Mouse (Mus musculus): ENCODE data around the gene Ankrd13a. TPM values are rescaled to one million over a fixed set of nuclear protein-coding genes. Genes with fewer than 3 reads are reported as not detected.

Gene Ankrd13a
- polyA plus RNA-seq, 1 experiment = 92.1 TPM

DNA sequence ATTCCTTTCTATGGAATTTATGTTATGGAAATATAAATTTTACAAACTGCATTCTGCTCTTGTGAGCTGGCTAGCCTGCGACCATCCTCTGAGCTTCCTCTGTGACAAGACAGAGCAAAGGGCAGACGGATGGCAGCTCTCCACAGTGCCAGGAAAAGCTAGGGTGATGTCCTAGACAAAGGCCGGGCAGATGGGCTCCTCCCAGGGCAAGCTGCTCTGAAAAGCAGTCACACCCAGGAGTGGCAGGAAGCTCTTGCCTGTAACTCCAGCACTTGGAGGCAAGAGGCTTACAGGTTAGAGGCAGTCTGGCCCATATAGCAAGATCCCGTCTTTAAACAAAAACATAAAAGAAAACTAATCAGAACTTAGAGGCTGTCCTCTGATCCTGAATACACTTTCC, 20.1 kb downstream of the Ankrd13a start:
- 44% methylated on average over 4 of the region's 4 CpGs for WGBS
- Histone ChIP-seq H3K4me1 (ENCODE audit: control insufficient read depth, insufficient read depth, low read length) (peaks cover 21% of the 10 kb centered on the region), H3K4me3 (replicated peaks; ENCODE audit: extremely low read depth, low read depth, low read length) (no peak overlapping the region)
- DNase-seq = no peak
- no peak for TF ChIP-seq CTCF (IDR thresholded peaks at IDR 0.05; ENCODE audit: insufficient read depth, low read length)
- no peak for TF ChIP-seq POLR2A (IDR thresholded peaks at IDR 0.05; ENCODE audit: borderline replicate concordance, extremely low read depth, low read depth, low read length)

DNA sequence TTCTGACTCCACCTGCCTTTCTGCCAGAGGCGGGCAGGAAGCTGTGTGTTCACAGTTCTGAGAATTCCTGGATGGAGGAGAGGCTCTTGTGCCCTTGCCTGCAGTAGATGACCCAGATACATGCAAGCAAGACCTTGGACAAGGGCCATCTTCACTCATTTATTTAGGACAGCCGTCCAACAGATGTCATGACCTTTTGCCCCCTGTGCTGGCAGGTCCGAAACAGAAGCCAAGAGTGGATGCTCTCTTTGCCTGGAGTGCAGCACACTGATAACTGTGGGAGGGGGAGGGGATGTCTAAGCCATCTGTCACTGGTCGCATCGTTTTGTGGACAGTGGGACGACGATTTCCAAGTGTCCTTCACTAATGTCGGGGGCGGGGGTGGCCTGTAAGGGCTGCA, 20.8 kb downstream of the Ankrd13a start:
- no peak overlapping the region for H3K4me3 ChIP-seq (replicated peaks; ENCODE audit: extremely low read depth, low read depth, low read length)
- no peak for DNase-seq
- 40% methylated on average over 9 of the region's 9 CpGs for WGBS
- TF ChIP-seq CTCF (IDR thresholded peaks at IDR 0.05; ENCODE audit: insufficient read depth, low read length) = no peak
- no peak for TF ChIP-seq POLR2A (IDR thresholded peaks at IDR 0.05; ENCODE audit: borderline replicate concordance, extremely low read depth, low read depth, low read length)
- H3K4me1 ChIP-seq (ENCODE audit: control insufficient read depth, insufficient read depth, low read length) = peaks cover 21% of the 10 kb centered on the region

DNA sequence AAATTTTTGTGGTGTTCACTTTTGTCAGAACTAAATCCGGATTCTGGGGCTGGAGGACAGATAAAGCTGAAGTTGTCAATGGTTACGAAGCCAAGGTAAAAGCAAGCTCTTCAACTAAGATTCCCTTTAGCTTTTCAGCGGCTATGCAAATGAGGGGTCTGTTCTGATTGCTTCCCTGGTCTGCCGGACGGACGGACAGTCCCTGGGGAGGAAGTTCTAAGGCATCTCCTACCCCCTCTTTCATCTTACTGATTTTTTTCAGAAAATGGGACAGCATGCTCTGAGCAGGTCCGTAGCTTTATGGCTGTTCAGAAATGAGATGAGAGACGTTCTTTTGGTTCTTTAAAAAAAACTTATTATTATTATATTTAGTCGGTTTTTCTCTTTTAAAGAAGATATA, 21.2 kb downstream of the Ankrd13a start:
- no peak for DNase-seq
- Histone ChIP-seq H3K4me1 (ENCODE audit: control insufficient read depth, insufficient read depth, low read length) (peaks cover 21% of the 10 kb centered on the region), H3K4me3 (replicated peaks; ENCODE audit: extremely low read depth, low read depth, low read length) (no peak overlapping the region)
- 76% methylated on average over 9 of the region's 9 CpGs for WGBS
- TF ChIP-seq POLR2A (IDR thresholded peaks at IDR 0.05; ENCODE audit: borderline replicate concordance, extremely low read depth, low read depth, low read length) (no peak), CTCF (IDR thresholded peaks at IDR 0.05; ENCODE audit: insufficient read depth, low read length) (no peak)

DNA sequence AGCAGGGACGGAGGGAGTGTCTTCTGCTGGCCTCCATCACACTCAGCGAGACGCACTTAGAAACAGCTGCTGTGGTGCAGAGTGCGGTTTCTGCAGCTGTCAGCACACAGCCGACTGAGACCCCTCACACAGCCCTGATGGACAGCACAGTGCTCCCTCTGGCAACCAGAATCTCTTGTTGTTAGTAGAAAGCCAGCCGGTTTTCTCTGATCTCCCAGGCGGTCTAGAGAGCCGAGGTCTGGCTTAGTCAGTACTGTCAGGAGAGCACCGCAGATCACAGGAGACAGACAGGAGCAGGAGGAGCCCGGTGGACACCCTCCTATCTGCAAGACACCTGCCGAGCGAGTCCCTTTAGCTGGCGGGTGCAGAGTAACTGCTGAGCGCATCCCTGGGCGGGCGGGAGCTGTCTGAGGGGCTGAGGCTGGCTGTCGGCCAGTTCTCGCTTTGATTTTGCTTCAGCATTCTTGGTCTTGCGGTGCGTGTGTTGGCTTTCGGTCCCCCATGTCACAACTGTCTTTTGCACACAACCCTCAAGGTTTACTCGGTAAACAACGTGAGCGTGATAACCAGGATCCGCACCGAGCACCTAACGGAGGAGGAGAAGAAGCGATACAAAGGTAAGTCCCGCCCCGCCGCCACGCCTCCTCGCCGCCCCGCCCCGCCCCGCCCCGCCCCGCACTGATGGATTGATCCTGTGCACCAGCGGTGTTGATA, 22.0 kb downstream of the Ankrd13a start:
- Histone ChIP-seq H3K4me3 (replicated peaks; ENCODE audit: extremely low read depth, low read depth, low read length) (peak overlapping the region; percentile 47), H3K4me1 (ENCODE audit: control insufficient read depth, insufficient read depth, low read length) (peaks cover 21% of the 10 kb centered on the region)
- TF ChIP-seq POLR2A (IDR thresholded peaks at IDR 0.05; ENCODE audit: borderline replicate concordance, extremely low read depth, low read depth, low read length) (no peak), CTCF (IDR thresholded peaks at IDR 0.05; ENCODE audit: insufficient read depth, low read length) (no peak)
- WGBS = 64% methylated on average over 40 of the region's 40 CpGs
- no peak for DNase-seq

DNA sequence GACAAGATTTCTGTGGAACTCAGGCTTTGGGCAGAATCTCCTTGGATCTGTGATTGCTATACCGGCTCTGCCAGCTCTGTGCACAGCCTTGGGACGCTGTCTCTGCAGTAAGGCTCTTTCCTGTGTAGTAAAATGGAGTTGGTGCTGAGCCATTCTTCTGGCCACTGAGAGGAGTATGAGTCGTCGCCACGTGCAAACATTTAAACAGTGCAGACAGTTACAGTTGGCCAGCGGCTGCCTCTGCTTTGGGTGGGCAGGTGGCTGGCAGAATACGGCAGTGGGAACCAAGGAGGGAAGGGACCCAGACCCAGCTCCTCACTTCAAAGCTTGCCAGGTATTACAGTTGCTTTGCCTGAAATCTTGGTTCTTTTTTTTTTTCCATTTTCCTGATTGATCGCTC, 22.8 kb downstream of the Ankrd13a start:
- 77% methylated on average over 8 of the region's 8 CpGs for WGBS
- TF ChIP-seq POLR2A (IDR thresholded peaks at IDR 0.05; ENCODE audit: borderline replicate concordance, extremely low read depth, low read depth, low read length) (no peak), CTCF (IDR thresholded peaks at IDR 0.05; ENCODE audit: insufficient read depth, low read length) (no peak)

DNA sequence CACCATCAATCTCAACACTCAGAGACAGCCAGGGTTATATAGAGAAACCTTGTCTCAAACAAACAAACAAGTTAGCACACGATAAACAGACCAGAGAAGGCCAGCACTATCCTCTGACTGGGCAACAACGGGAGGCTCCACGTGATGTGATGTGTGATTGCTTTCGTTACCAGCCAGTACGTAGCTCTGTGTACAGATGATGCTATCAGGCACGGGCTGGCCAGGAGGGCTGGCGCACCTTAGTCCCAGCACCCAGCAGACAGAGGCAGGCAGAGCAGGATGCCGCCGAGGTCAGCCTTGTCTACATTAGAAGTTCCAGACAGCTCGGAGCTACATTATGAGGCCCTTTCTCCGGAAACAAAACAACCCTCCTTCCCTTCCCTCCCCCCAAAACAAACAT, 25.4 kb downstream of the Ankrd13a start:
- TF ChIP-seq CTCF (IDR thresholded peaks at IDR 0.05; ENCODE audit: insufficient read depth, low read length) (no peak), POLR2A (IDR thresholded peaks at IDR 0.05; ENCODE audit: borderline replicate concordance, extremely low read depth, low read depth, low read length) (no peak)

More for the DNA sequence above, 22.8 kb downstream of the Ankrd13a start:
- peaks cover 21% of the 10 kb centered on the region for H3K4me1 ChIP-seq (ENCODE audit: control insufficient read depth, insufficient read depth, low read length)
- no peak for DNase-seq
- no peak overlapping the region for H3K4me3 ChIP-seq (replicated peaks; ENCODE audit: extremely low read depth, low read depth, low read length)

DNA sequence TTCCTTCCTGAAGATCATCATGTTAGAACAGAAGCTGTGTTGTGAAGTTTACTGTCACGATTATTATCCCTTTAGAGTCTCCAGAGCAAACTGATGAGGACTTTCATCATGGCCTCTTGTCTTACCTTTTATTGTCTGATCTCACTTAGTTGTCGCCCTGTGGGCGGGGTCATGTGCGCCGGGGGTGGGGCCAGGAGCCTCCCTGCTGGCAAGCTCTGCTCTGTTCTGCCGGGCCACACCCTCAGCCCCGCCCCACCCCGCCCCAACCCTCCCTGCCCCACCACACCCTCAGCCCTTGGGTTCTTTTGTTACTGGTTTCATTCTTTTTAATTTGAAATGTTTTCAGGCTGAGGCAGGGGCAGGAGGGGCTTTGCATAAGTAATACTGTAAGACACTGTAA, 26.6 kb downstream of the Ankrd13a start:
- Histone ChIP-seq H3K4me3 (replicated peaks; ENCODE audit: extremely low read depth, low read depth, low read length) (no peak overlapping the region), H3K4me1 (ENCODE audit: control insufficient read depth, insufficient read depth, low read length) (peaks cover 11% of the 10 kb centered on the region)
- no peak for TF ChIP-seq POLR2A (IDR thresholded peaks at IDR 0.05; ENCODE audit: borderline replicate concordance, extremely low read depth, low read depth, low read length)
- TF ChIP-seq CTCF (IDR thresholded peaks at IDR 0.05; ENCODE audit: insufficient read depth, low read length) = no peak
- DNase-seq = no peak
- 26% methylated on average over 8 of the region's 8 CpGs for WGBS

More for the DNA sequence above, 25.4 kb downstream of the Ankrd13a start:
- Histone ChIP-seq H3K4me1 (ENCODE audit: control insufficient read depth, insufficient read depth, low read length) (peaks cover 12% of the 10 kb centered on the region), H3K4me3 (replicated peaks; ENCODE audit: extremely low read depth, low read depth, low read length) (no peak overlapping the region)
- no peak for DNase-seq
- 61% methylated on average over 11 of the region's 11 CpGs for WGBS

DNA sequence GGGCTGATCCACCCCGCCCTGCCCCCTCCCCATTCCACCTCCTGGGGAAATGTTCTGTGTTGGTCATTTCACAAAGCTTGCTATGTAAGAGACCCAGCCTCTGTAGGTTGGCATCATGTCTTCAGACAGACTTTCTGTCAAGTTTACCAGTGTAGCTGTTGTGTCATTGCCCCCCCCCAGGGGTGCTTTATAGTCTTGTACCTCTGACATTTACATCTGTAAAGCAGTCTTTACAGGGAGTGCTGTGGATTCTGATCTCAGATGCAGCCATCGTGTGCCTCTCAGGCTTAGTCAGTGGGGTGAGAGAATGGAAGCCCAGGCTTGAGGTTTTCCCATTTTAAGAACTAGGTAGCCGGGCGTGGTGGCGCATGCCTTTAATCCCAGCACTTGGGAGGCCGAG, 27.4 kb downstream of the Ankrd13a start:
- Histone ChIP-seq H3K4me1 (ENCODE audit: control insufficient read depth, insufficient read depth, low read length) (peaks cover 15% of the 10 kb centered on the region), H3K4me3 (replicated peaks; ENCODE audit: extremely low read depth, low read depth, low read length) (no peak overlapping the region)
- no peak for DNase-seq
- TF ChIP-seq CTCF (IDR thresholded peaks at IDR 0.05; ENCODE audit: insufficient read depth, low read length) (no peak), POLR2A (IDR thresholded peaks at IDR 0.05; ENCODE audit: borderline replicate concordance, extremely low read depth, low read depth, low read length) (no peak)
- 97% methylated on average over 6 of the region's 6 CpGs for WGBS

DNA sequence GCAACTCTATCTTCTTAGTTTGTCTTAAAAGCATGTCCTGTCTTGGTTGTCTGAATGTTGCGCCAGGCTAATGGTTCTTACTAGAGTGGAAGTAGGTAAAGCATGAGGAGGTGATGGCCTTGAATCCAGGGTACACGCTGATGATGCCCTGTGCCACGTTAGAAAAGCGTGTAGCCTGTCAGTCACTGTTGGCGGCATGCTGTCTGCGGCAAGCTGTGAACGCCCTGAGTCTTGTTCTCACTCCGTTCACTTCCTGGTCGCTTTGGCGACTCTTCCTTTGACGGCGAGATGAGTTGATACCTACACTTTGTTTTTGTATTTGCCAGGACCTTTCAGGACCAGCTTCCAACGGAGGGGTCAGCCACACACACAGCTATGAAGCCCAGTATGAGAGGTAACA, 28.8 kb downstream of the Ankrd13a start:
- H3K4me3 ChIP-seq (replicated peaks; ENCODE audit: extremely low read depth, low read depth, low read length) = no peak overlapping the region
- 84% methylated on average over 13 of the region's 13 CpGs for WGBS
- no peak for TF ChIP-seq CTCF (IDR thresholded peaks at IDR 0.05; ENCODE audit: insufficient read depth, low read length)
- no peak for TF ChIP-seq POLR2A (IDR thresholded peaks at IDR 0.05; ENCODE audit: borderline replicate concordance, extremely low read depth, low read depth, low read length)
- H3K4me1 ChIP-seq (ENCODE audit: control insufficient read depth, insufficient read depth, low read length) = peaks cover 15% of the 10 kb centered on the region
- DNase-seq = no peak

DNA sequence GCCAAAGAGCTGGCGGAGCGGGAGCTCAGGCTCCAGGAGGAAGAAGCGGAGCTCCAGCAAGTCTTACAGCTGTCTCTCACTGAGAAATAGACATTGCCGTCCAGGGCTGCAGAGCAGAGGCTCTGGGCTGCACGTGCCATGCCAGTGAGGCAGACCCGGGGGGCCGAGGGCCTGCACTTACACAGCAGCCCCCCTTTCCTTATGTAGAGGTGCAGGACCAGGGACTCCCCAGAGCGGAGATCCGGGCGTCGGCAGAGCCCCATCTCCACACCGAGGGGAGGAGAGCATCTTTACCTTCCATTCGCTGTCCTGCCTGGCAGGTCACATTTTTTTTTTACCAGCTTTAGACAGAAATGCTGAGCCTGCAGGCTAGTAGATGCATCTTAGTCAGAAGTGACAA, 29.9 kb downstream of the Ankrd13a start:
- 93% methylated on average over 13 of the region's 13 CpGs for WGBS
- no peak for DNase-seq
- no peak for TF ChIP-seq POLR2A (IDR thresholded peaks at IDR 0.05; ENCODE audit: borderline replicate concordance, extremely low read depth, low read depth, low read length)
- no peak overlapping the region for H3K4me3 ChIP-seq (replicated peaks; ENCODE audit: extremely low read depth, low read depth, low read length)
- peaks cover 15% of the 10 kb centered on the region for H3K4me1 ChIP-seq (ENCODE audit: control insufficient read depth, insufficient read depth, low read length)
